Mouse (Mus musculus): ENCODE measurements around the gene Foxo6. TPM values are rescaled to one million over a fixed set of nuclear protein-coding genes. Genes with fewer than 3 reads are reported as not detected.

Gene Foxo6
- polyA plus RNA-seq (2017; shearing (Covaris generic)): not detected

DNA sequence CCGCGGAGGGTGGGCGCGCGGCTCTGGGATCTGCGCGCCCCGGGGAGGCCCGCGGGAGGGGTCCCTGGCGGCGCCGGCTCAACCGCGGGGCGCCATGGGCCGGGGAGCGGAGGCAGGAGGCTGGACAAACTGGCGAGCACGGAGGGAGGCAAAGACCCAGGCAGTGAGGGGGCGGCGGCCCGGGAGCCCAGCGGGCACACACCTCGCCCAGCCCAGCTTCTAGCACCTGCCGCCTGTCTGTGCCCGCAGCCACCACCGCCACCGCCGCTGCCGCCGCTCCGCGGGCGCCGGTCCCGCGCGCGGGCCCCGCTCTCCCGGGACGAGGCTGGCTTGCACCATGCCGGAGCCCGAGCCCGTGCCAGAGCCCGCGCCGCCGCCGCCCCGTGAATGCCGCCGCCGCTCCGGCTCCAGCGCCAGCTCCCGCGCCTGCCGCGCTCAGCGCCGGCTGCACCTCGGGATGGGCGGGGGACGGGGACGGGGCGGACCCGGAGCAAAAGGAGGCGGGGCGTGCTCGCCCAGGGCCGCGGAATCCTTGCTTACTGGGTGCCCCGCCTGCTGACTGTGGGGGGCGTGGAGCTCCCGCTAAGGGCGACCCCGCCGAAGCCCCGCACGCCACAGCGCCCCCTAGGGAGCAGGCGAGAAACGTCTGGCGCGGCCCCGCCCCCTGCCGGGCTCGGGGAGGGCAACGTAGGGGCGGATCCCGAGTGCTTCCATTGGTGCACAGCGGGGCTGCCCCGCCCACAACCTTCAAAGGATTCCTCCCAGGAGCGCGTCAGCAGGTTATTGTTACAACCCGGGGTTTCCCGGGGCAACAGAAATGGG, at the start of gene Foxo6:
TSS of gene Foxo6 (minus strand) at position 60 of the 822 bp plus-strand sequence.
- peak; percentile 90 for ATAC-seq

DNA sequence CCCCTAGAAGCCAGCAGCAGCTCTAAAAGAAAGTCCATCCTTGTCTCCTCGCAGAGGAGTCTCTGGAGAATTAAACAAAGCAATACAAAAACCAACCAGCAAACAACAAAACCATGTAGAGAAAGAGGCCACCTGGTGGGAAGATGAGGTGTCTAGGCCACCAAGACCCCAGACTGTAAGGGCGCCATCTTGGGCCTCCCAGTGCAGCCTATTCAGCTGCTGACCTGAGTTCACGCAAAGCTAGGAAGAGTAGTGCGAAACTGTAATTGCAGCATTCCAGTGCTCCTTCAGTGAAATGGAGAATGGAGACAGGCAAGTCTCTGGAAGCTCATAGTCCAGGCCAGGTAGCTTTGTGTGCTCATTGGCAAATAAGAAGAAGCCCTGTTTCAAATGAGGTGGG, 47.2 kb upstream of the Foxo6 start:
- ATAC-seq: no peak

- ATAC-seq: no peak
Observed at GRCm38 (mm10) chr4:120332934-120333421, 45.8 kb upstream of the Foxo6 start.

GRCm38 (mm10) chr4:120332405-120332933, 45.3 kb upstream of the Foxo6 start:
- ATAC-seq: no peak

- ATAC-seq: no peak
Observed at GRCm38 (mm10) chr4:120331992-120332391, 44.8 kb upstream of the Foxo6 start.

DNA sequence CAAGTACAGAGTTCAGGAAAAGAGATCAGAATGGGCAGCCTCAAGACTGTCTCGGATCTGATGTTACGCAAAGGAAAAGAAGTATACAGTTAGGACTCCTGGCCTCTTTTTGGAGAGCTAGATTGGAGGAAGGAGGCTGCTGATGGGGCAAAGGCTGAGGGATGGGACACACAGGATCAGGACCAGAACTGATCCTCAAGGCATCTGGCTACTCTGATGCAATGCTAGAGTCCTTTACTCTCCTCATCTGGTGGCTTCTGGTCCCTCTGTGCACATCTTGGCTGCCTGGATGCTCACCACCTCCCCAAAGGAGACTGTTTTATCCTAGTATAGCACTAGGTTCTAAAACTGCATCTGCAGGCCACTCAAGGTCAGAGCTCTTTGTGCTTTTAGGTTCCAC, 44.4 kb upstream of the Foxo6 start:
- ATAC-seq: no peak

DNA sequence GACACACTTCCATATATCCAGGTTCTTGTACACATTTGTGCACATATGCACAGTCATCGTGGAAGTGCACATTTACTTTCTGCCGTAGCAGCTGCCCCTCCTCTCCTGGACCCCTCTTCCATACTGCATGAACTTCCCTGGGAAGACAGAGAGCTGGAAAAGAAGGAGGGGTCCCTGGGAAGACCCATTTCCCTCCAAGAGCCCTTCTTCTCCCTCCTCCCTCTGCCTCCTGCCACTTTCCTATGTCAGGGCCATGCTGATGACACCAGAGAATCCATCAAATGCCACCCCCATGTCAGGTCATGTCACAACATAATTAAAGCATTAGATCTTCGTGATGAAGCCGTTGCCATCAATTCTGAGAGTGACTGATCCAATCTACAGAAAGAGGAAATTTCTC, 38.6 kb upstream of the Foxo6 start:
- no peak for ATAC-seq

DNA sequence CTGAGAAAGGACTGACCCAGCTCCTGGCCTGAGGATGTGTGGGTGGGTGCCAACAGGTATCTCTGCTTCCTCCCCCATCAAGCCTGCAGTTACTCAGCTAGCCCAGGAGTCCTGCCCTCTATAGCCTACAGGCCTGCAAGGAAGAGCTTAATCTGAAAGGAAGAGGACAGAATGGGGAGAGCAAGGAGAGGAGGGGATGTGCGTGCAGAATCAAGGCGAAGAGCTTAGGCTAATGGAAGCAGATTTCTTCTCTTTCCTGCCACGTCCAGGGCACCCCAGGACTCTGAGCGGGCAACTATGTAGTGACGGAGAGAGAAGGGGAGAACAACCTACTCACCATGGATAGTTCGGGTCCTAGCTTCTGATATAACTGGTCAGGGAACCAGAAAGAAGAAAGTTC, 37.9 kb upstream of the Foxo6 start:
- ATAC-seq: no peak

DNA sequence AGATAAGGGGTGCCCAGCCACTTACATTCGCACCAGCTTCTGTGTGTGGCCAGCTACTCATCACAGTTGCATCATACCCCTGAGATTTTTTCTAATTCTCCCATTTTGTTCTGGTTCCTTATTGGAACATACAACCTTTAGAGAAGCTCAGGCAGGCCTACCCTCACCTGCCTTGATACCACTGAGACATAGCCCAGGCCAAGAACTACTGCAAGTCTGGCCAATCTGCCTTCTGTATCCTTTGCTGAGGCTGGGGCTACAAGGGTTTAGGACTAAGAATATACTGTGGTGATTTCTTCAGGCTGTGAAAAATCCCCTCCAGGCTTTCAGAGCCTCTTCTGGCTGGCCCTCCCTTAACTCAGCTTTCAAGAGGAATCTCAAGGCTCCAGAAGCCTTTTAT, 36.7 kb upstream of the Foxo6 start:
- no peak for ATAC-seq

DNA sequence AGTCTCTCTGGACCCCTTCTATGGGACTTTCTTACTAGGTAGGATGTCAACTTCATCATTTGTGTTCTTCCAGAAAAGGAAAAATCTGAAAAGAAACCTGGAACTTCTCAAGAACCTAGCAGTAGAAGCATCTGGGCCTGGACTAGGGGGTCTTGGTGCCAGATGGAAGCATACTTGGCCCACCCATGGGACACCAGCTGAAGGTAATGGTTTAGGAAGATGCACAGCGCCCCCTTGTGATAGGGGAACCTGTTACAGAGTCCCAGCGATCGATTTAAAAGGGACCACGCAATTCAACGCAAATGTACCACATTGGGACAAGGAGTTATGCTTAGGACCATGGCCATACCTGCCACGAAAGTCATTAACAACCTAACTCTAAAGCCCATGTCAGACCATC, 36.0 kb upstream of the Foxo6 start:
- ATAC-seq: no peak

DNA sequence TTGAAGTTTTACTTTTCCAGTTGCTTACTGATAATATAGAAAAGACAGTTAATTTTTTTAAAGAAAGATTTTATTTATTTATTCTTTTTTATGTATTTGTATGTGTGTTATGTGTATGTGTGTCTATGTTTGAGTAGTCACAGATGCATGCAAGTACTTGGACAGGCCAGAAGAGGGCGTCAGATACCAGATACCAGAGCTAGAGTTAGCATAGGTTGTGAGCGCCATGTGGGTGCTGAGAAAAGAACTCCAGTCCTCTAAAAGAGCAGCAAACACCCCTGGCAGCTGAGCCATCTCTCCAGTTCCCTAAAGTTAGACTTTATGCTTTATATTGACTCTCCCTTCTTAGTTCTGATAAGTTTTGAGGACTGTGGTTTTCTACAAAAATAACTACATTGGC, 30.4 kb upstream of the Foxo6 start:
- no peak for ATAC-seq

- ATAC-seq: no peak
Observed at GRCm38 (mm10) chr4:120316716-120317115, 29.6 kb upstream of the Foxo6 start.

- ATAC-seq: no peak
Observed at GRCm38 (mm10) chr4:120314571-120314970, 27.4 kb upstream of the Foxo6 start.

DNA sequence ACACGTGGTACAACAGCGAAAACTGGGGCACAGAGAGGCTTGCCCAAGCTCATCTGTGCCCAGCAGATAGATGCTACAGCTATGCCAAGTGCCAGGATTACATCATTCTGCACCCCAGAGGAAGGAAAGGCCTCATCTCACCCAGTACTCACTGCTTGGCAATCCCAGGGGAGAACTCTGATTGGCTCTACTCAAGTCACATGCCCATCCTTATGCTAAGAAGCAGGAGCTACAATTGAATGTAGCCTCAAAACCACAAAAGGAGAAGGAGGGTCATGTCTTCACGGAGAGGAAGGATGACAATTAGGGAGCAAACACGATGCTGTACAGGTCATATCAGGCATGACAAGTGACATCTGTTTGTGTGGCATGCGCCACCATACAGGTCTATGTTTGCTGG, 26.2 kb upstream of the Foxo6 start:
- ATAC-seq: no peak

- ATAC-seq: no peak
Observed at GRCm38 (mm10) chr4:120304580-120304979, 17.4 kb upstream of the Foxo6 start.

DNA sequence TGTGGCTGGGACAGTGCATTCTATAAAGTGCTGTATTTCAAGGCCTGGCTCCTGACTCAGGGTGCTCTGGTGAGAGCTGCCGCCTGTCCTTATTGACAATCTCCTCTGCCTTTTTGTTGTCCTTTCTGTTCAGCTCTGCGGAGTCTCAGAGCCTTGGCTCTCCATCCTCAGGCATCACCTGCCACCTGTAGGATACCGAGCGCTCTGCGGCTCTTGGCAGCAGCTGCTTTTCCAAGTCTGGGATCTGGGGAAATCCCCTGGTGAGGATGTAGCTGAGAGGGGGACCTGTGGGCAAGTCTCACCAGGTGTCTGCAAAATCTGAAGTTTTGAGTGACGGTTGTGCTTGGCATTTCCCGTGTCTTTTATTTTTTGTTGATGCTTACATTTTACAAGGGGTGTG, 12.1 kb upstream of the Foxo6 start:
- ATAC-seq: no peak

DNA sequence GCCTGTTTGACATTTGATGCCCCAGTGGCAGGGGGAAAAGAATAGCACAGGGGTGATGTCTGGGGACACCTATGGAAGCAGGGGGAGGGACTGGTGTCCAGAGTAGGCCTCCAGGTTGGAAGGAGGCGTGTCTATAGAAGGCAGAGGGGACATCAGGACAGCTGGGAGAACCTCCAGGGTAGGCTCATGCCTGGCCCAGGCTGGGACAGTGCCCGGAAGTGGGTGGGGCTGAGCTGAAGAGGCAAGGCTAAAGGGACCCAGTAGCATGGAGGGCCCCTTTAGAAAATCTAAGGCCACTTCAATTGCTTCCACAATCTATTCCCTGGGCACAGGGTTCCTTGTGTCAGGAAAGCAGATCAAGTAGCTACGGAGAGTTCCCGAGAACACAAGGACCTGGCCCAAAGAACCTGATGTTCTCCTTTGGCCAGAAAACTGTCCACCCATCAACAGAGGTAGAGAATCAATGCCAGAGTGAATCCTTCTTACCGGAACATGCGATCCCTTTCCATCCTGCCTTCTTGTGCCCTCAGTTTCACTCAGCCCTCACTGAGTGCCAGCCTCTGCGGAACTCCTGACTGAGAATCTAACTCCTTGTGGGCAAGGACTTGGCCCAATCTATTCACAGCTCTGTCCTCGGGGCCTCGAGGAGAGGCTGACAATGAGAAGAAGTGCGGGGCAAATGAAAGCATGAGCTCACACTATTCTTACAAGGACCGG, 4.1 kb upstream of the Foxo6 start:
- no peak for ATAC-seq

GRCm38 (mm10) chr4:120290486-120290885, 3.3 kb upstream of the Foxo6 start:
- no peak for ATAC-seq

GRCm38 (mm10) chr4:120289181-120289965, 2.2 kb upstream of the Foxo6 start:
- ATAC-seq: no peak

DNA sequence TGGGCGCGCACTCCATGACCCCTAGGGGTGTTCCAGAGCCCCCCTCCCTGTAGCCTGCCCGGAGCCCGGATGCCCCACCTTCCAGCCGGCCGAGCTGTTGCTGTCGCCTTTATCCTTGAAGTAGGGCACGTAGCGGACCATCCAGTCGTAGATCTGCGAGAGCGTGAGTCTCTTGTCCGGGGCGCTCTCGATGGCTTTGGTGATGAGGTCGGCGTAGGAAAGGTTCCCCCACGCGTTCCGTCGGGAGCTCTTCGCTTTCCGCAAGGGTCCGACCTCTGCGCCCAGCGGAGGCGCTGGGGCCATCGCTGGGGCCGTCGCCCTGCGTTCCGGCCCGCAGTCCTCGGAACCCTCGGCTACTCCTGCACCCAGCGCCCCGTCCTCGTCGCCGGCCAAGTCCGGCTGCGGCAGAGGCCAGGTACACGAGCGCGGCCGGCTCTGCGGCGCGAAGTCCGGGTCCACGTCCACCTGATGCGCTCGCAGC, 348 bp downstream of the Foxo6 start:
- ATAC-seq: no peak

- ATAC-seq: no peak
Observed at GRCm38 (mm10) chr4:120285730-120286129, 1.4 kb downstream of the Foxo6 start.

DNA sequence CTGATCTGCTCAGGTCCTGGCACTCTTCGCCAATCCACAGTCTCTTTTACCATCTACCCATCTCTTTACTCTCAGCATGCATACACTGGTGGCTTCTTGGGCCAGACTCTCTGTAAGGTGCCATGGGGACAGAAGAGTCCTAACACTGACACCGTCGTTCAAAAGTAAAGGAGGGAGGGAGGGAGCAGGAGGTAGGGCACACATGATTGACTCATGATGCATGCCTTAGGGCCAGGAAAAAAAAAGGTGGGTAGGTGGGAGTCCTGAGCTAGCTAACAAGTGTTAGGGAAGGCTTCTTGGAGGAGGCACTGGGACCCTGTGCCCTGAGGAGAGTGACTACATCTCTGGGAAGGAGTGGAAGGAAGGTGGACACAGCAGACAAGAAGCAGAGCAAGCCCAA, 1.9 kb downstream of the Foxo6 start:
- no peak for ATAC-seq

DNA sequence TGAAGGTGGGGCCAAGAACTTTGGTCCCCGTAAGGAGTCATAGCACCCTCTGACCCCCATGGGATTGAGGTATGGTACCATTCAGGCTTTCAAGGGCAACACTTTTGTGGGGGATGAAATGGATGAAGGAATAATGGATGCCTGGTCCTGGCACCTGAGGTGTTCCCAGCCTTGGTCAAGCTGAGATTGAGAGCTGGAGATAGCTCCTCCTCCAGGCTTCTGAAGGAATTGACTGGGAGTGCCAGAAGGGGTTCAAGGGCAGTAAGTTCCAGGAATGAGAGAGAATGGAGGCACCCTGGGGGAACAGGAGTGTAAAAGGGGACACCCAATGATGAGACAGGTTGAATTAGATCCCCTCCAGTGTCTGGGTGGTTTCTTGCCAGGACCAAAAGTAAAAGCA, 3.0 kb downstream of the Foxo6 start:
- no peak for ATAC-seq
